Mouse (Mus musculus) CH12.LX (cell line): ENCODE data around the gene Tbc1d23. TPM values are rescaled to one million over a fixed set of nuclear protein-coding genes. Genes with fewer than 3 reads are reported as not detected.

Experiments used
- DNase-seq: peaks from one replicate; pipeline ENCODE4 v3.0.0-alpha.2; 2013; ENCODE audit errors: extremely low read depth
- H3K27ac ChIP-seq: 2 replicates; pipeline ENCODE4 v1.5.1; 2012; ENCODE audit warnings: low read depth, mild to moderate bottlenecking, control low read depth, moderate library complexity; ENCODE audit not compliant: insufficient read depth
- H3K27me3 ChIP-seq: replicated peaks from 2 replicates; pipeline ENCODE3; 2012; ENCODE audit warnings: inconsistent platforms
- H3K36me3 ChIP-seq, 2 experiments: replicated peaks in 1 of 2; 2 replicates each; pipeline versions ENCODE3 to v1.6.1; 2012; ENCODE audit warnings: inconsistent platforms in 1 of 2, low read length in 1 of 2, mild to moderate bottlenecking in 1 of 2, mixed read lengths in 1 of 2, moderate library complexity in 1 of 2; ENCODE audit not compliant: control insufficient read depth in 1 of 2, insufficient read depth in 1 of 2
- H3K4me1 ChIP-seq, 2 experiments: 2 replicates each; pipeline ENCODE4 v1.6.1; 2012; ENCODE audit warnings: inconsistent platforms in 1 of 2, moderate library complexity in 1 of 2; ENCODE audit not compliant: insufficient read depth in 2 of 2, control insufficient read depth in 1 of 2
- H3K4me2 ChIP-seq: 2 replicates; pipeline ENCODE4 v1.6.1; 2012; ENCODE audit warnings: low read depth, mild to moderate bottlenecking, control low read depth; ENCODE audit not compliant: poor library complexity, insufficient read depth, severe bottlenecking
- H3K4me3 ChIP-seq, 3 experiments: fragments of 150-350 bp in 1 of 3; sonication (generic) in 1 of 3; replicated peaks in 1 of 3; 2 replicates each; pipeline versions ENCODE3 to v1.5.1; 2011 to 2012; ENCODE audit warnings: low read depth in 2 of 3, low read length in 2 of 3, mild to moderate bottlenecking in 2 of 3, moderate library complexity in 2 of 3, control low read depth in 1 of 3, improper control_type of control experiment in 1 of 3, inconsistent platforms in 1 of 3, mixed read lengths in 1 of 3; ENCODE audit not compliant: poor library complexity in 1 of 3
- H3K79me2 ChIP-seq: replicated peaks from 2 replicates; pipeline ENCODE4 v1.6.1; 2012; ENCODE audit warnings: mild to moderate bottlenecking, moderate library complexity; ENCODE audit not compliant: control insufficient read depth, poor library complexity, insufficient read depth, severe bottlenecking; ENCODE audit errors: extremely low read depth
- H3K9ac ChIP-seq: 2 replicates; pipeline ENCODE4 v1.6.1; 2012; ENCODE audit warnings: low read depth, mild to moderate bottlenecking, control low read depth, moderate library complexity; ENCODE audit not compliant: insufficient read depth
- H3K9me3 ChIP-seq: replicated peaks from 2 replicates; pipeline ENCODE3; 2012; ENCODE audit warnings: low read length, inconsistent platforms, mixed read lengths
- BHLHE40 ChIP-seq: IDR thresholded peaks from 2 replicates; pipeline ENCODE4 v1.6.1; 2011; ENCODE audit warnings: mild to moderate bottlenecking, low read depth, low read length, improper control_type of control experiment
- EP300 ChIP-seq: IDR thresholded peaks from 2 replicates; pipeline ENCODE4 v1.6.1; 2011; ENCODE audit warnings: low read length, improper control_type of control experiment
- ETS1 ChIP-seq: conservative IDR thresholded peaks from 2 replicates; pipeline ENCODE4 v1.6.1; 2012; ENCODE audit warnings: low read depth, mild to moderate bottlenecking, inconsistent platforms, low read length, improper control_type of control experiment, moderate library complexity
- JUN ChIP-seq: IDR thresholded peaks from 2 replicates; pipeline ENCODE4 v1.6.1; 2011; ENCODE audit warnings: low read depth, mild to moderate bottlenecking, low read length, improper control_type of control experiment, moderate library complexity; ENCODE audit not compliant: insufficient read depth
- MAX ChIP-seq: IDR thresholded peaks from 2 replicates; pipeline ENCODE4 v1.6.1; 2011; ENCODE audit warnings: low read length, improper control_type of control experiment
- MAZ ChIP-seq: IDR thresholded peaks from 2 replicates; pipeline ENCODE4 v1.6.1; 2012; ENCODE audit warnings: low read depth, mild to moderate bottlenecking, inconsistent platforms, low read length, improper control_type of control experiment, moderate library complexity
- NELFE ChIP-seq: IDR thresholded peaks from 2 replicates; pipeline ENCODE4 v1.6.1; 2011; ENCODE audit warnings: low read depth, low read length, improper control_type of control experiment
- POLR2AphosphoS2 ChIP-seq: IDR thresholded peaks from 2 replicates; pipeline ENCODE4 v1.6.1; 2011; ENCODE audit warnings: low read depth, low read length, improper control_type of control experiment
- RAD21 ChIP-seq: IDR thresholded peaks from 2 replicates; pipeline ENCODE4 v1.6.1; 2011; ENCODE audit warnings: low read depth, mild to moderate bottlenecking, low read length, improper control_type of control experiment, moderate library complexity
- RCOR1 ChIP-seq: conservative IDR thresholded peaks from 2 replicates; pipeline ENCODE4 v1.6.1; 2012; ENCODE audit warnings: low read depth, mild to moderate bottlenecking, inconsistent platforms, low read length, improper control_type of control experiment
- SIN3A ChIP-seq: IDR thresholded peaks from 2 replicates; pipeline ENCODE4 v1.6.1; 2012; ENCODE audit warnings: low read length, improper control_type of control experiment, inconsistent platforms
- ZKSCAN1 ChIP-seq: IDR thresholded peaks from 2 replicates; pipeline ENCODE4 v1.6.1; 2012; ENCODE audit warnings: low read depth, inconsistent platforms, low read length, improper control_type of control experiment, borderline replicate concordance
- ZMIZ1 ChIP-seq: IDR thresholded peaks from 2 replicates; pipeline ENCODE4 v1.6.1; 2012; ENCODE audit warnings: low read depth, mild to moderate bottlenecking, inconsistent platforms, low read length, improper control_type of control experiment
- dilution Hi-C: fragments of 300-500 bp; cut with MboI; formaldehyde crosslinking; loops from 2 replicates; pipeline ENCODE4 v1.14.3; 2020; ENCODE audit warnings: low sequenced_read_pairs; ENCODE audit not compliant: extremely low pct_unique_long_range_greater_than_20kb, extremely low pct_ligation_motif_present
- in situ Hi-C: fragments of 300-500 bp; cut with MboI; formaldehyde crosslinking; loops from 3 replicates; pipeline ENCODE4 v1.14.3; 2019; ENCODE audit warnings: low sequenced_read_pairs, low pct_ligation_motif_present, low pct_unique_long_range_greater_than_20kb, mixed read lengths
- polyA plus RNA-seq: library from polyadenylated mRNA; unstranded; fragments of >175 nt; gene quantifications from 2 replicates; pipeline ENCODE4 v1.2.1, GENCODE M21; 2012; ENCODE audit warnings: low read depth; ENCODE audit not compliant: insufficient read length
- total RNA-seq, 2 experiments: library from RNA; depleted of rRNA; stranded (reverse); fragments of 300-350 nt in 1 of 2; fragments of >200 nt in 1 of 2; gene quantifications; 2 replicates each; pipeline ENCODE4 v1.2.3; 2012 to 2014

The Tbc1d23 gene
- total and polyA plus RNA-seq, 3 experiments, result 21.2 to 38.8 (median 31.5) TPM

DNA sequence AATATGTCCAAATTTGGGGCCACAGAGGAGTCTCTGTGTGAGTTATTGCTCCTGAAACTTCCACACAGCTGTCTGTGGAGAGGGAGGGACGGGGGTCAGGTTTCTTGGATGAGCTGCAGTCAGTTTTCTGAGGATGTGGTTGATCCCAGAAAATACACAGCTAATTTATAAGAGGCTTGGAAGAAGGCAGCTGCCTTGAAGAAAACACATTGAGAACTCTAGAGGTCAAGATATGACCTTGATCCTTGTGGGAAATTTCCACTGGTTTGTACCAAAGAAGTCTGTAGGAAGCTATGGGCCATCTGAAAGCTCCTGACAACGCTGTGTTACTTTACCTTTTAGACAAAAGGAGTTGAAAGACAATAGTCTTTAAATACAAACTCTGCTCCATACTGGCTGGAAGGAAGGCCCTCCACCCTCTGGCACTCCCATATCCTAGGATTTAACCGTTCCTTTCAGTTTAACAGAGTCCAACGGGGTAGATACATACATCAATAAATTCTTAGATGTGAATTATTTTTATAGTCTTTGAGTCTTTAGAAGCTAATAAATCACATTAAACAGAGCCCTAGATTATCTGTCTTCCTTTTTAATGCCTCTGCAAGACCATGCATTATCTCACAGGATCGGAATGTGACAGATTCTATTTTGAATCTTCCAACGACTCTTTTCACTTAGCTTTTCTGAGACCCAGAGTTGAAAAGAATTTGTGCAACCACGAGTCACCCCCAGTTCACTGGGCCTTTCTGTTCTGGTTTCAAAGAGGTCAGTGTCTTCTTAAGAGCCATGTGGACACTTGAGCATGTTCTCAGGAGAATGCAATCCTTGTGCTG lies 20.5 kb upstream of the Tbc1d23 start:
- H3K9me3 ChIP-seq, result peaks cover 6% of the 10 kb centered on the region
- no peak for DNase-seq
- no peak overlapping the region for H3K9ac ChIP-seq
- H3K36me3 ChIP-seq, result no peaks in the 10 kb centered on the region
- H3K79me2 ChIP-seq, result no peaks in the 10 kb centered on the region
- in situ Hi-C loops (no loop called here), dilution Hi-C loops (no loop called here)
- H3K4me3 ChIP-seq, result no peak overlapping the region
- peaks cover 0 to 3% of the 10 kb centered on the region in 2 experiments; a peak in 3 of 4 replicates for H3K4me1 ChIP-seq
- no peak overlapping the region for H3K27ac ChIP-seq
- peaks cover 2% of the 10 kb centered on the region for H3K27me3 ChIP-seq
- no peak for TF ChIP-seq ZMIZ1
- no peak for TF ChIP-seq BHLHE40
- no peak for TF ChIP-seq POLR2AphosphoS2
- no peak for TF ChIP-seq RAD21
- TF ChIP-seq JUN, result no peak
- no peak for TF ChIP-seq NELFE
- no peak for TF ChIP-seq EP300
- no peak for TF ChIP-seq MAZ
- no peak for TF ChIP-seq RCOR1
- no peak overlapping the region for H3K4me2 ChIP-seq

DNA sequence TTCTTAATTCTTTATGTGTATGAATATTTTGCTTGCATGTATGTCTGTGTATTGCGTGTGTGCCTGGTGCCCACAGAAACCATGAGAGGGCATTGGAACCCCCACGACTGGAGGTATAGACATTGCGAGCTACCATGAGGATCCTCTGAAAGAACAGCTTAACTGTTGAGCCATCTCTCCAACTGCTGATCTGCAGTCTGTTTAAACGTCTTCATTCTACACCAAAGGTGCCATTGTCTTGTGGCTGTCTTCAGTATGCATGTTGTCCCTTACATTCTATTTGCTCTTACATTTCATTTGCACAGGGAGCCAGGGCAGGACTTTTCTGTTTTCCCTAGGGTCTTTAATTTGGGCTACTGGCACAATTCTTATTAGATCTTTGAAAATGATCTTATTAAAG lies 19.7 kb upstream of the Tbc1d23 start:
- TF ChIP-seq SIN3A (no peak), JUN (no peak), ZKSCAN1 (no peak), ETS1 (no peak), MAX (no peak), RAD21 (no peak)
- dilution Hi-C loops (no loop called here), in situ Hi-C loops (no loop called here)
- Histone ChIP-seq H3K4me3 (no peak overlapping the region), H3K9me3 (peaks cover 6% of the 10 kb centered on the region), H3K4me2 (no peak overlapping the region), H3K27ac (no peak overlapping the region), H3K36me3 (no peaks in the 10 kb centered on the region), H3K27me3 (peaks cover 2% of the 10 kb centered on the region), H3K79me2 (no peaks in the 10 kb centered on the region), H3K4me1 (peaks cover 3 to 11% of the 10 kb centered on the region in 2 experiments; a peak in 3 of 4 replicates), H3K9ac (no peak overlapping the region)
- DNase-seq, result no peak
